Comparison of ENCODE assay signal across 25 mouse cellular contexts in genomic region chr5:120428990-120429389, GRCm38 (mm10). TPM values are rescaled to one million over a fixed set of nuclear protein-coding genes. Genes with fewer than 3 reads are reported as not detected.
DNase-seq lines count a peak whose midpoint lies in the region; ATAC-seq lines count a peak whose summit lies in the region.
"Had no signal": no experiment of that assay in that cellular context is flagged by ENCODE, and none has a peak within 500 bp of the region (broad histone marks: within the 10 kb centered on the region; RNA-seq: fewer than 3 reads in every experiment).

No protein-coding gene starts in this region.

- peak; percentile 43 for DNase-seq in midbrain, embryonic 14.5 days
- DNase-seq in lung, postnatal 10 days: no peak
- DNase-seq in heart, postnatal 14 days: no peak
- no peak for DNase-seq in urinary bladder, postnatal 36 days (ENCODE audit: low spot score in 2 of 2)
- DNase-seq: adrenal gland, adult 2 months; cerebellum, adult 11-12 months; gastrocnemius, postnatal 25 days; heart, postnatal 36 days; kidney, postnatal 10 days; layer of hippocampus, adult 9-11 months; lung, postnatal 14 days; right cerebral cortex, adult 18-20 months; spleen, adult 18-20 months; thymus, postnatal 4 days had no signal

- peak overlapping the region; percentile 23; the same call in 1 of the 2 replicates for H3K4me3 ChIP-seq in forebrain, embryonic 12.5 days (replicated peaks)
- no peak overlapping the region for H3K4me3 ChIP-seq in forebrain, embryonic 16.5 days (replicated peaks; ENCODE audit: low read length)
- peak overlapping the region; percentile 48 for H3K4me3 ChIP-seq in hindbrain, embryonic 15.5 days
- peak overlapping the region; percentile 44 for H3K4me3 ChIP-seq in midbrain, embryonic 14.5 days (replicated peaks; ENCODE audit: low read depth, low read length)
- peak overlapping the region; percentile 31 for H3K4me3 ChIP-seq in neural tube, embryonic 15.5 days (replicated peaks)
- H3K4me3 ChIP-seq: heart, embryonic 10.5 days had no signal

- H3K4me1 ChIP-seq in forebrain, embryonic 12.5 days: peaks cover 43% of the 10 kb centered on the region
- peaks cover 17% of the 10 kb centered on the region for H3K4me1 ChIP-seq in forebrain, embryonic 16.5 days (replicated peaks; ENCODE audit: control insufficient read depth, insufficient read depth, low read length)
- H3K4me1 ChIP-seq in hindbrain, embryonic 15.5 days (replicated peaks): peaks cover 10% of the 10 kb centered on the region
- H3K4me1 ChIP-seq in midbrain, embryonic 14.5 days (ENCODE audit: control insufficient read depth, insufficient read depth, low read length): no peaks in the 10 kb centered on the region
- H3K4me1 ChIP-seq in neural tube, embryonic 15.5 days: 0 out of 2 replicates have a peak, but pooled peaks cover 3% of the 10 kb centered on the region

- intact Hi-C loops in heart, postnatal 14 days (cut with DNase I): no loop called here

- WGBS in forebrain, embryonic 12.5 days: 2% methylated on average over 5 of the region's 6 CpGs
- WGBS in forebrain, embryonic 16.5 days: 5% methylated on average over 5 of the region's 6 CpGs
- WGBS in hindbrain, embryonic 15.5 days: 3% methylated on average over 5 of the region's 6 CpGs
- WGBS in midbrain, embryonic 14.5 days: 2% methylated on average over 5 of the region's 6 CpGs
- WGBS in neural tube, embryonic 15.5 days: 1% methylated on average over 5 of the region's 6 CpGs

- H3K9ac ChIP-seq in forebrain, embryonic 12.5 days: peak overlapping the region; percentile 38; the same call in 1 of the 2 replicates
- H3K9ac ChIP-seq in forebrain, embryonic 16.5 days (replicated peaks; ENCODE audit: low read depth, low read length): no peak overlapping the region
- H3K9ac ChIP-seq in hindbrain, embryonic 15.5 days: peak overlapping the region; percentile 60
- peak overlapping the region; percentile 83 for H3K9ac ChIP-seq in midbrain, embryonic 14.5 days (replicated peaks; ENCODE audit: low read length)
- peak overlapping the region; percentile 42 for H3K9ac ChIP-seq in neural tube, embryonic 15.5 days (replicated peaks)
- H3K9ac ChIP-seq: liver, embryonic 14.5 days had no signal

- no peak for ATAC-seq in forebrain, embryonic 12.5 days (ENCODE audit: low FRiP score)
- no peak for ATAC-seq in forebrain, embryonic 16.5 days
- no peak for ATAC-seq in hindbrain, embryonic 15.5 days (ENCODE audit: low FRiP score, low read depth)
- ATAC-seq in midbrain, embryonic 14.5 days (ENCODE audit: low FRiP score, low TSS enrichment): no peak
- ATAC-seq in neural tube, embryonic 15.5 days (ENCODE audit: low FRiP score): no peak
- ATAC-seq: intestine, postnatal 0 days had no signal

- 0 out of 2 replicates have a peak overlapping the region, but pooled peaks have one; percentile 63 for H3K27ac ChIP-seq in forebrain, embryonic 12.5 days
- H3K27ac ChIP-seq in forebrain, embryonic 16.5 days (ENCODE audit: low read length): no peak overlapping the region
- peak overlapping the region; percentile 90 for H3K27ac ChIP-seq in hindbrain, embryonic 15.5 days (replicated peaks)
- H3K27ac ChIP-seq in midbrain, embryonic 14.5 days (replicated peaks; ENCODE audit: low read depth, low read length): peak overlapping the region; percentile 96
- H3K27ac ChIP-seq in neural tube, embryonic 15.5 days (replicated peaks): peak overlapping the region; percentile 88
- H3K27ac ChIP-seq: heart, embryonic 10.5 days; liver, embryonic 14.5 days had no signal

- H3K4me2 ChIP-seq in forebrain, embryonic 12.5 days: peak overlapping the region; percentile 43
- H3K4me2 ChIP-seq in forebrain, embryonic 16.5 days (ENCODE audit: low read length): no peak overlapping the region
- H3K4me2 ChIP-seq in hindbrain, embryonic 15.5 days: peak overlapping the region; percentile 64
- H3K4me2 ChIP-seq in midbrain, embryonic 14.5 days (ENCODE audit: low read length): peak overlapping the region; percentile 72
- peak overlapping the region; percentile 55 for H3K4me2 ChIP-seq in neural tube, embryonic 15.5 days

- H3K27me3 ChIP-seq in forebrain, embryonic 12.5 days: peaks cover 98% of the 10 kb centered on the region
- peaks cover 67% of the 10 kb centered on the region for H3K27me3 ChIP-seq in forebrain, embryonic 16.5 days (replicated peaks; ENCODE audit: control insufficient read depth, insufficient read depth, low read length)
- peaks cover 48% of the 10 kb centered on the region for H3K27me3 ChIP-seq in hindbrain, embryonic 15.5 days
- H3K27me3 ChIP-seq in midbrain, embryonic 14.5 days (ENCODE audit: control insufficient read depth, insufficient read depth, low read length): peaks cover 68% of the 10 kb centered on the region
- H3K27me3 ChIP-seq in neural tube, embryonic 15.5 days (replicated peaks): peaks cover 74% of the 10 kb centered on the region

- no peaks in the 10 kb centered on the region for H3K9me3 ChIP-seq in forebrain, embryonic 12.5 days
- no peaks in the 10 kb centered on the region for H3K9me3 ChIP-seq in forebrain, embryonic 16.5 days (ENCODE audit: control insufficient read depth, low read length)
- H3K9me3 ChIP-seq in hindbrain, embryonic 15.5 days: no peaks in the 10 kb centered on the region
- H3K9me3 ChIP-seq in midbrain, embryonic 14.5 days (ENCODE audit: control insufficient read depth, low read length): no peaks in the 10 kb centered on the region
- H3K9me3 ChIP-seq in neural tube, embryonic 15.5 days (replicated peaks): no peaks in the 10 kb centered on the region
- H3K9me3 ChIP-seq: heart, embryonic 10.5 days had no signal

- H3K36me3 ChIP-seq in forebrain, embryonic 12.5 days (replicated peaks): no peaks in the 10 kb centered on the region
- no peaks in the 10 kb centered on the region for H3K36me3 ChIP-seq in forebrain, embryonic 16.5 days (ENCODE audit: control insufficient read depth, insufficient read depth)
- H3K36me3 ChIP-seq in hindbrain, embryonic 15.5 days: no peaks in the 10 kb centered on the region
- H3K36me3 ChIP-seq in midbrain, embryonic 14.5 days (ENCODE audit: control insufficient read depth, insufficient read depth, low read length): no peaks in the 10 kb centered on the region
- H3K36me3 ChIP-seq in neural tube, embryonic 15.5 days: no peaks in the 10 kb centered on the region
- H3K36me3 ChIP-seq: heart, embryonic 10.5 days had no signal

RNA-seq across cellular contexts. Expression of gene Lhx5, which starts 2.5 kb away (rescaled TPM):
- polyA plus RNA-seq in forebrain, embryonic 12.5 days (2016; fragmentation: Nextera tagmentation; extraction: Ambion mirVana): 23.8 and 26.6 TPM in 2 replicates
- polyA plus RNA-seq in forebrain, embryonic 16.5 days (2015; fragmentation: Nextera tagmentation; extraction: Ambion mirVana): 3.8 and 7.0 TPM in 2 replicates
- polyA plus RNA-seq in hindbrain, embryonic 15.5 days (2015; fragmentation: Nextera tagmentation; extraction: Ambion mirVana): 26.3 and 31.4 TPM in 2 replicates
- polyA plus RNA-seq in midbrain, embryonic 14.5 days (2014; fragmentation: Nextera tagmentation; extraction: Ambion mirVana): 34.1 and 44.9 TPM in 2 replicates
- 18.7 and 22.4 TPM in 2 replicates for polyA plus RNA-seq in neural tube, embryonic 15.5 days (2015; fragmentation: Nextera tagmentation; extraction: Ambion mirVana)
- not detected for total RNA-seq in heart, postnatal 14 days (2021)
- total RNA-seq: adrenal gland, adult 2 months; common myeloid progenitor, adult 5-6 weeks; gastrocnemius, postnatal 25 days; heart, postnatal 36 days; left cerebral cortex, postnatal 36 days had no signal
- polyA plus RNA-seq: adrenal gland, adult 2 months; embryonic facial prominence, embryonic 14.5 days; liver, embryonic 14.5 days had no signal

RNA-seq across cellular contexts. Expression of gene Sdsl, which starts 43.6 kb away (rescaled TPM):
- polyA plus RNA-seq in forebrain, embryonic 12.5 days (2016; fragmentation: Nextera tagmentation; extraction: Ambion mirVana): 4.5 and 5.1 TPM in 2 replicates
- polyA plus RNA-seq in forebrain, embryonic 16.5 days (2015; fragmentation: Nextera tagmentation; extraction: Ambion mirVana): 1.9 and 2.3 TPM in 2 replicates
- polyA plus RNA-seq in hindbrain, embryonic 15.5 days (2015; fragmentation: Nextera tagmentation; extraction: Ambion mirVana): 6.5 and 6.9 TPM in 2 replicates
- polyA plus RNA-seq in midbrain, embryonic 14.5 days (2014; fragmentation: Nextera tagmentation; extraction: Ambion mirVana): 6.0 TPM in 2 replicates
- polyA plus RNA-seq in neural tube, embryonic 15.5 days (2015; fragmentation: Nextera tagmentation; extraction: Ambion mirVana): 7.9 TPM in 2 replicates
- total RNA-seq in heart, postnatal 14 days (2021): 10 to 100 TPM in 1 of 2 experiments, 1 to 10 TPM in 1; 8.7 to 10.9 TPM

RNA-seq across cellular contexts. Expression of gene Sds, which starts 47.3 kb away (rescaled TPM):
- polyA plus RNA-seq in forebrain, embryonic 12.5 days (2016; fragmentation: Nextera tagmentation; extraction: Ambion mirVana): not detected in 2 replicates
- not detected in 2 replicates for polyA plus RNA-seq in forebrain, embryonic 16.5 days (2015; fragmentation: Nextera tagmentation; extraction: Ambion mirVana)
- polyA plus RNA-seq in hindbrain, embryonic 15.5 days (2015; fragmentation: Nextera tagmentation; extraction: Ambion mirVana): not detected in 2 replicates
- polyA plus RNA-seq in midbrain, embryonic 14.5 days (2014; fragmentation: Nextera tagmentation; extraction: Ambion mirVana): 0.55 TPM in 1 of 2 replicates, not detected in the other
- not detected in 2 replicates for polyA plus RNA-seq in neural tube, embryonic 15.5 days (2015; fragmentation: Nextera tagmentation; extraction: Ambion mirVana)
- total RNA-seq in heart, postnatal 14 days (2021): not detected
- total RNA-seq: common myeloid progenitor, adult 5-6 weeks; gastrocnemius, postnatal 25 days; left cerebral cortex, postnatal 36 days had no signal
- polyA plus RNA-seq: brain, embryonic 14.5 days; embryonic facial prominence, embryonic 14.5 days; intestine, postnatal 0 days had no signal
